Mouse (Mus musculus) frontal cortex, postnatal 36 days (tissue): ENCODE data around the gene Gpx6.

Experiments used
- DNase-seq, 2 experiments: peaks; one replicate each; pipeline ENCODE4 v3.0.0; 2022; ENCODE audit warnings: low spot score in 2 of 2

Gpx6 gene

DNA sequence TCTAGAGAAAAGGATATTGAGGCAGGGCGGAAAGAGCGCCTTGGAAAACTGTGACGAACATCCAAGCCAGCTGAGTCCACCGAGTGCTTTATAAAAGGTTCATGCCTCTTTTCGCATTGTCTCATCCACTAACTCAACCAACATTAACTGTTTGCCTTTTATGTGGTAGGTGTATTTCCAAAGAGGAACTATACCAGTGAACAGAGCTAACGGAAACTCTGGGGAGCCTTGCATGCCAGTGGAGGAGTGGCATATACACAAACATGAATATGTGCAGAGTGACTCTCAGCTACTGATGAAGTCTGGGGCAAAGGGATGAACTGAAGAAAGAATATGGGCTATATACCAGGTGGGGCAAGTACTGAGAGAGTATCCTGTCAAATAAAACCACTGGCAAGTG lies 11.5 kb downstream of the Gpx6 start:
- DNase-seq, result no peak

GRCm38 (mm10) chr13:21326191-21326590 lies 14.3 kb downstream of the Gpx6 start:
- no peak for DNase-seq

DNA sequence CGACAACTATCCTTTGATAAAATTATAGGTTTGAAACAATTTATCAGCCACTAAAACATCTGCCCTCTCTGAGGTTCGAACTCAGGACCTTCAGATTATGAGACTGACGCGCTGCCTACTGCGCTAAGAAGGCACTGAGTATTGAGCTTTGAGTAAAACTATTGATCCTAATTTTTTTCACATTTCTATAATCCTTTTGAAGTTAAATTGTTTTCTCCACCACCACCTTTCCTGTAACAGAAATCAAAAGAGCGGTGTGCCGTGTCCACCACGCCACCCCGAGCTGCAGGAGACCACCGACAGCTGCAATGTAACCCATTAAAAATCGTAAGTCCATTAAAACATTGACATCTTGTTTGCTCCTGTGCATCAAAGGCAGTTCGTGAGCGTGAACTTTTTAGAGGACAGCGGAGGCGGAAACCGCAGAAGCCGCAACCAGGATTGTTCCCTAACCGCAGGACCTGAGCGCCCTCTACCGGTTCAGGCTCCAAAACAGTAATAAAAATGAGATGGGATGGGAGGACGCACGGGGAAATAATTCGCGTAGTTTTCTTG lies 14.8 kb downstream of the Gpx6 start:
- DNase-seq, result peak; percentile 81

DNA sequence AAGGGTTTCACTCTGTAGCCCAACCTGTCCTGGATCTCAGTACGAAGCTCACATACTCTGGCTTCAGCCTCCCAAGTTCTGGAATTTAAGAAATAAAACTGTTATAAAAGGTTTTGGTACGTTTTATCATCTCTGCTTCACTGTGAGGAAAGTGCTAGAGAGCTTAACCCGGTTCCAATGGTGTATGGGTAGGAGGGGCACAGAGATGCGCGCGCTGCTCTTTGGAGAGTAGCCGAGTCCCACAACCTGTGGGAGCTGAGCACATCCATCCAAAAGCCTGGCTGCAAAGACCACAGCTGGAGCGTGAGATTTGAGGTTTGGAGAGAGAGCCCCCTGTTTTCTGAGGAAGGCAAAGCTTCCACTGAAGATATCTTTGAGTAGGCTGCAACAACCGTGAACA lies 15.5 kb downstream of the Gpx6 start:
- DNase-seq, result peak; percentile 11 to 34

- DNase-seq, result no peak
These were observed 34.7 kb downstream of the Gpx6 start, which contains the start of gene Olfr1367 for GRCm38 (mm10) chr13:21346610-21347009. TSS of gene Olfr1367 (plus strand) at chr13:21346910.

GRCm38 (mm10) chr13:21350593-21350992 lies 38.7 kb downstream of the Gpx6 start:
- DNase-seq, result no peak

DNA sequence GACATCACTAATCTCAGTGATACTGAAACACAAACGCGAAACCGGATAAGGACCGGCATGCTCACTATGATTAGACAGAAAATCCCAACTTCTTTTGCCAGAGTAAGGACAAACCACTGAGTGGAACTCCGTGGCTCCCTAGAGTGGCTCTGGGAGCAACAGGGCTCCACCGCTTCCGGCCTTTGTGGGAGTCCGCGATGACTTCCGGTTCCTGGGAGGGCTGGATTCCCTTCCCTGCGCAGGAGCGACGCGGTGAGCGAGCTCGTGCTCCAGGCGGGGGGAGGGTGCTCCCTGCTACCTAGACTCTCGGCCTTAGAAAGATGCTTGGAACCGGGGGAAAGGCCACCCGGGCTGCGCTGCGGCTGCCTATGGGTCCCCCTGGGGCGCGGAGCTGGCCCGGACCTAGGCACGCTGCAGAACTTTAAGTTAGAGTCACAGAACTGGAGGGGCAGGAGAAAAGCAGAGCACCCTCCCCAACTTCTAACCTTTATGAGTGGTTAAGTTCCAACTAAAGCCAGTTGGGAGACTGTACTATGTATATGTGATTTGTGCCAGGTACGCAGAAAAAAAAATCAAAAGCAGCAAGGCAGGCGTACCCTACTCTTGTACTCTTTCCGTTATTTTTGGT lies 50.8 kb downstream of the Gpx6 start, which contains the start of gene Zscan12:
Zscan12 (plus strand) TSS at position 200 of the 628 bp plus-strand sequence.
- DNase-seq, result peak; percentile 91

DNA sequence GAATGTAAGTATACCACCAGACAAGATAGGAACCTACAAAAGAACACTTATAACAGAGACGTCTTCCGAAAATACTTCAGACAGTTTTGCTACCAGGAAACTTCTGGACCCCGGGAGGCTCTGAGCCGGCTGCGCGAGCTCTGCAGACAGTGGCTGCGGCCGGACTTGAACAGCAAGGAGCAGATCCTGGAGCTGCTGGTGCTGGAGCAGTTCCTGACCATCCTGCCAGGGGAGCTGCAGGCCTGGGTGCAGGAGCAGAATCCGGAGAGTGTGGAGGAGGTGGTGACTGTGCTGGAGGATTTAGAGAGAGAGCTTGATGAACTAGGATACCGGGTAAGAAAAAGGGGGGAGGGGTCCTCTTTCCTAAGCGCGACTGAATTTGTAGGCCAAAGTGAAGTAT lies 51.8 kb downstream of the Gpx6 start:
- DNase-seq, result no peak

DNA sequence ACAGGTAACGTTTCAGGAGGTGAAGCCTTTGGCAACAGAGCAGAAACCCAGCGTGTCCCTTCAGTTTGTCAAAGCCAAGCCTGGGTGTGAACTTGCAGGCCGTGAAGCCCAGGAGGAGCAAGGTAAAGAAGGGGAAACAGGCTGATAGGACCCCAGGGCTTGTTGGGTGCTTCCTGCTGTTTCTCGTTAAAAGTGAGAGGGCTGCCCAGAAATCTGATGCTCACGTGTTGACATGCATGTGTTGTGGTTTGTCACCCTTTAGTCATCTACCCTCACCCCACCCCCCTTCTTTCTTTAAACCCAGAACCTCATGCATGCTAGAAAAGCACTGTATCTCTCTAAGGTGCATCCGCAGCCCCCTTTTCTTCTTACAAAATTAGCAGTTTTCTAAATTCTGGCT lies 54.7 kb downstream of the Gpx6 start:
- no peak for DNase-seq
